Mouse (Mus musculus): Measurements from ENCODE around the gene Klhdc7b.
"Not testable (repeated sequence)": the region's sequence is repeated elsewhere in the genome, so short reads cannot be mapped to it uniquely, and the experiment has no call there.

Klhdc7b gene

DNA sequence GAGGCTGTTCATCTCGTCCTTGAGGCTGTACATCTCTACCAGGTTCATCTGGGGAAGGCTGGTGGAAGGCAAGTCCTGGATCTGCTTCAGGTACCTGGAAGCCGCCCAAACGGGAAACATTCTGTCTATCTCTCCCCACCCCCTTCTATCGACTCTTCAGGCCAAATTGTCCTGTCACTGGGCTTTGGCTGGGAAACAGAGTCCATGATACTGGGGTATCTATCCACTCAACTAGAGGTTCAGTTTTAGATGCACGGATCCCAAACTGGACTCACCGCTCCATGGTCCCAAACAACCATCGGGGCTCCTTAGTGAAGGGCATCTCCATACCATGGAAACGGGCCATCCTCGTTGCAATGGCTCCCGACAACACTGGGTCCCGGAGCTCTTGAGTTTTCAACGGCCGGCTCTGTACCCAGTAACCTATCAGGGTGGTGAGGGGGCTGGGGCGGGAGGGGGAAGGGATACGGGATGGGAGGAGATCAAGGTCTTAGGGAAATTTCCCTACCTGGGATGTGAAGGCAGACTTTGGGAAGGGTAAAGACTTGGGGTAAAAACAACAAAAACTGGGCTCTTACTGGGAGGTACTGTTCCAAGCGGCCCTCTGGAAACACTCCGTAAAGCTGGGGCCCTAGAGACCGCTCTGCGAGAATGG lies 43.5 kb downstream of the Klhdc7b start:
- no peak for DNase-seq (ENCODE audit: low spot score in 2 of 2)

DNA sequence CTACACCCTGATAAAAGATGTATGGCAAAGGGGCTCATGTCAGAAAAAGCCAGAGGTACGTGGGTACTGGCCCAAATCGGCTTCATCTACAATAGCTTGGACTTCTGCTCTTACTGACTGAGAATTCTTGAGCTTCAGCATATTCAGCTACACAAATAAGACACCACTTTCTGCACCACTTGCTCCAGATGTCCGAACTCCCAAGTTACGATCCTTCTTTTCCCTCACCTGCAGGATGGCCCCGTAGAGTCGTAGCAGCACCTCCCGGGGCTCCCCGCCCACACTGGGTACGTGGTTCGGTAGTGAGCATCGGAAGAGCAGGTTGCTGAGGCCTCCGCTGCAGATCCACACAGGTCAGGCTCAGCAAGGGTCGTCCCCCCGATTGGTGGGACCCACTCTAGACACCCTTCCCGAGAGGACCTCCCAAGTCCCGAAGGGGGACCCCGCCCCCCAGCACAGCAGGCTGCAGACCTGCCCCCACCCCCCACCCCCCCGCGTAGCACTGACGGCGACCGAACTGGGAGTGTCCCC lies 44.2 kb downstream of the Klhdc7b start:
- peak in 1 of 2 experiments; percentile 11 for DNase-seq (ENCODE audit: low spot score in 2 of 2)

GRCm38 (mm10) chr15:89429352-89430221 lies 44.9 kb downstream of the Klhdc7b start, which contains the start of the genes C730034F03Rik, Gm44502 and Chkb:
C730034F03Rik (plus strand) TSS chr15:89429589.
Gm44502 (minus strand) TSS chr15:89429696.
Chkb (minus strand) TSS chr15:89429908.
- peak; percentile 82 to 87 for DNase-seq (ENCODE audit: low spot score in 2 of 2)

- no peak for DNase-seq (ENCODE audit: low spot score in 2 of 2)
Observed at GRCm38 (mm10) chr15:89430341-89430740, 45.6 kb downstream of the Klhdc7b start.

DNA sequence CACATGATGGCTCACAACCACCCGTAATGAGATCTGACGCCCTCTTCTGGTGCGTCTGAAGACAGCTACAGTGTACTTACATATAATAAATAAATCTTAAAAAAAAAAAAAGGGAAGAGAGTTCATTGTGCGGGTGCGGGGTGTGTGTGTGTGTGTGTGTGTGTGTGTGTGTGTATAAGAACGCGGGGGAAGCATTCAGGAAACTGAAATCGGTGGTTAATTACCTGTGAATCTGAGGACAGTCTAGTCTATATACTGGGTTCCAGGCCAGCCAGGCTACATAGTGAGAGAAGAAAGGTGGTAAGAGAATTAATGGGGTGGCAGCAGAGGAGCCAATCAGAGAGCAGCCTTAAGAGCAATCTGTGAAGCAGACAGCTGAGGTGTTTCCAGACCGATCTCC lies 46.1 kb downstream of the Klhdc7b start:
- not testable (repeated sequence) for DNase-seq (ENCODE audit: low spot score in 2 of 2)

DNA sequence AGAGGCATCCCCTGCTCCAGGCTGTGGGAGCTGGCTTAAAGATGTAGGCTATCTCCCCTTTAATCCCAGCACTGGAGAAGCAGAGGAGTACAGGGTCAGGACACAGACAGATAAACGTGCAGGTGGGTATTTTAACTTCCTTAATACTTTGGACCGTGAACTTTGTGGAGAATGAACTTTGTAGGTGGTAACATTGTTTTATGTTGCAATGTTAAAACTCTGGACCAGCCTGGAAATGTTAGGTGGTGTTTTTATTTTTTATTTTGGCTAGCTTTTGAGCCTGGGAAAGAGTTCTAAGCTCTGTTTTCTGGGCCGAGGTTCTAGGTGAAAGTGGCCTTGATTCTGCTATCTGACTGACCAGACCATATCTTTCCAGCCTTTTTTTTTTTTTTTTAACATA lies 46.6 kb downstream of the Klhdc7b start:
- DNase-seq (ENCODE audit: low spot score in 2 of 2): no peak

DNA sequence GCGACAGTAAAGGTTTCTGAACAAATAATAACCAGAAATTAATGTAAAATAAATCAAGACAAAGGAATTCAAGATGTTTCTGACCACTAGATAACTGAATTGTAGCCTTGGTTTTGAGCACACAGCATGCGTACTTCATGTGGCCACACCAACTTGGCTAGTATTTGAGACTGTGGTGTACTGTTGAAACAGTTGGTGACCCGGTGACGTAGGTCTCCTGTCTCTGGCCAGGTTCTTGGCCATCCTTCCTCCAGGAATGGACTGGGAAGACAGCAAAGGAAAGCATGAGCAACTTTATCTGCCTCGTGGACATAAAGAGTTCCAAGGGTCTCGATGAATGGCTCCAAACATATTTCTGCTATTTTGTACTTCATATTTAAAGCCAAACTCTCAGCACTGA lies 47.1 kb downstream of the Klhdc7b start:
- no peak for DNase-seq (ENCODE audit: low spot score in 2 of 2)

DNA sequence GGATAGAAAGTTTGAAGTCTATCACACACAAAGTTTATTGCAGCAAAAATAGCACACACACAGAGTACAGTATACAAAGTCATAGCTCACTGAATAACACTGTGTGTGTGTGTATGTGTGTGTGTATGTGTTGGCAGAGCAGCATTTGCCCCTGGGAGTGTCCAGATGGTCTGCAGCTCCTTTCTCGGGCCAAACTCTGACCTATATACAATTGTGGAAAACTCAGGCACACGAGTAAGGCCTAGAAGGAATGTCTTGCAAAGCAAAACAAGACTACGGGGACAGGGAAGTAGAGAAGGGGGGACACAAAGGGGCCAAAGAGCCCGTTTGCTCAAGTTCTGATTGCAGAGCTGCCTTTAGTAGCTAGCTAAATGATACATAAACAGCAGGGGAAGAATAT lies 48.2 kb downstream of the Klhdc7b start:
- no peak for DNase-seq (ENCODE audit: low spot score in 2 of 2)

GRCm38 (mm10) chr15:89434136-89434535 lies 49.4 kb downstream of the Klhdc7b start:
- DNase-seq (ENCODE audit: low spot score in 2 of 2): no peak

DNA sequence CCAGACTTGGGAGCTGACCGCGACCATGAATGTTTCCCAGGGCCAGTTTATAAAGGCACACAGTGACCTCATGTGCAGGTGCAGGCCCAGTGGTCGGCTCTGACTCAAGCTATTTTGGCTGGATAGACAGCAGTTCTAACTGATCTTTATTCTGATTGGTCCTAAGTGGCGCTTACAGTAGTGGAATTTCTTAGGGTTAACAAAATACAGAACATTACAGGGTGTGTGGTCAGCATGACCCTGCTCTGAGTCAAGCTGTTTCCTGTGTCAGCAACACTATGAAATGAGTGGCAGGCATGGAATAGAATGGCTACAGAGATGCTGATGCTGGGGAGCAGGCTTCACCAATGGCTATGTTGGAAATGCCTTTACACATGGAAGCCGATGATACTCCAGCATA lies 51.2 kb downstream of the Klhdc7b start:
- DNase-seq (ENCODE audit: low spot score in 2 of 2): no peak

All from spleen, postnatal 14 days (tissue).